Mouse (Mus musculus): ENCODE results near the gene Thop1. TPM values are rescaled to one million over a fixed set of nuclear protein-coding genes. Genes with fewer than 3 reads are reported as not detected.
"Not testable (repeated sequence)": the region's sequence is repeated elsewhere in the genome, so short reads cannot be mapped to it uniquely, and the experiment has no call there.

Thop1 gene
- polyA plus RNA-seq, 1 experiment from 2014 or later, result 19.4 TPM

GRCm38 (mm10) chr10:81033586-81033985 lies 36.2 kb upstream of the Thop1 start:
- H3K4me2 ChIP-seq, result no peak overlapping the region
- H3K36me3 ChIP-seq (replicated peaks), result peaks cover 9% of the 10 kb centered on the region; the same call in 1 of the 2 replicates
- H3K9ac ChIP-seq, result no peak overlapping the region
- H3K27me3 ChIP-seq, result no peaks in the 10 kb centered on the region
- no peaks in the 10 kb centered on the region for H3K9me3 ChIP-seq (replicated peaks)
- H3K4me3 ChIP-seq (replicated peaks), result no peak overlapping the region
- H3K27ac ChIP-seq (replicated peaks), result no peak overlapping the region
- no peak for ATAC-seq (ENCODE audit: insufficient read depth)
- H3K4me1 ChIP-seq (replicated peaks), result peaks cover 13% of the 10 kb centered on the region
- WGBS (ENCODE audit: insufficient replicate concordance), result 68% methylated on average over 10 of the region's 10 CpGs

DNA sequence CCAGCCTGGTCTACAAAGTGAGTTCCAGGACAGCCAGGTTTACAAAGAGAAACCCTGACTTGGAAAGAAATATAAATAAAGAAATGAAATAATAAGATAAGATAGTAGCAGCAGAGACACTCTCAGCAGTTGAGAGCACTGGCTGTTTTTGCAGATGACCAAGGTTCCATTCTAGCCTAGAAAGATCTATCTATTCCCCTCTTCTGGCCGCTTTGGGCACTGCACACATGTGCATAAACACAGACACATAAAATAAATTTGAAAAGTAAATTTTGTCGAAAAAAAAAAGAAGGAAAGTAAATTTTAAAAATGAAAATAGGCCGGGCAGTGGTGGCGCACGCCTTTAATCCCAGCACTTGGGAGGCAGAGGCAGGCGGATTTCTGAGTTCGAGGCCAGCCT lies 33.6 kb upstream of the Thop1 start:
- Histone ChIP-seq H3K9me3 (replicated peaks) (no peaks in the 10 kb centered on the region), H3K27ac (replicated peaks) (no peak overlapping the region), H3K36me3 (replicated peaks) (peaks cover 4% of the 10 kb centered on the region; the same call in 1 of the 2 replicates), H3K27me3 (no peaks in the 10 kb centered on the region), H3K4me2 (no peak overlapping the region), H3K4me3 (replicated peaks) (peak overlapping the region; percentile 68; the same call in 1 of the 2 replicates), H3K4me1 (replicated peaks) (peaks cover 14% of the 10 kb centered on the region), H3K9ac (no peak overlapping the region)
- ATAC-seq (ENCODE audit: insufficient read depth), result no peak
- 65% methylated on average over 7 of the region's 7 CpGs for WGBS (ENCODE audit: insufficient replicate concordance)

DNA sequence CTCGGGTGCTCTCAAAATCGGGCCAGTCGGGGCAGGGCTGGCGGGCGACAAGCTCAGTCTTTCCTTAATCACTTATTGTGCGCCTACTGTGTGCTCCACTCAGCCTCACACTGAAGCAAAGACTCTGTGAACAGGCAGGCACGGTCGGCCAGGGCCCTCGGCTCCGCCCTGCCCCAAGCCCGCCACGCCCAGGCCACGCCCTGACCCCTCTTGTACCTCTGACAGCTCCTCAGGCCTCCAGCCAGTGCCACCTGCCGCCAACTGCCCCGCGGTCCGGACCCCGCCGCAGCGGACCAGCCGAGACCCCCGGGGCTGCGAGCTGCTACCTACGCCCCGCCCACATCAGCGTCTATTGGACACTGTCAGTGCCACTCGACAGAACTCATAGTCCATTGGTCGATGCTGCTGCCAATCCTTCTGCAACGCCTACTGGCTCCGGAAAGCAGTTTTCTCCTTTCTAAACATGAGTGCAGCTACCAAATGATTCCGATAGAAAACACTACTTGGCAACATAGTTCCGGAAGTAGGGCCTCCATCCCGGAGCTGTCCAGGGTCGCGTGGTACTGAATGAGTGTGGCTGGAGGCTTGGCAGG lies 32.8 kb upstream of the Thop1 start, which contains the start of gene Slc39a3:
Slc39a3 (minus strand) TSS at position 439 of the 593 bp plus-strand sequence.
- peaks cover 20% of the 10 kb centered on the region for H3K4me1 ChIP-seq (replicated peaks)
- under 1% methylated on average over 35 of the region's 35 CpGs for WGBS (ENCODE audit: insufficient replicate concordance)
- ATAC-seq (ENCODE audit: insufficient read depth), result peak; percentile 98

GRCm38 (mm10) chr10:81041458-81042175 lies 28.2 kb upstream of the Thop1 start:
- 27% methylated on average over 13 of the region's 13 CpGs for WGBS (ENCODE audit: insufficient replicate concordance)

More for the DNA sequence above, 32.8 kb upstream of the Thop1 start, which contains the start of gene Slc39a3:
- peak within 1 kb of the TSS; percentile 82 for H3K4me2 ChIP-seq
- H3K9me3 ChIP-seq (replicated peaks), result no peaks in the 10 kb centered on the region
- no peaks in the 10 kb centered on the region for H3K36me3 ChIP-seq (replicated peaks)
- peak within 1 kb of the TSS; percentile 59 for H3K9ac ChIP-seq
- peak within 1 kb of the TSS; percentile 70 for H3K27ac ChIP-seq (replicated peaks)
- peak within 1 kb of the TSS; percentile 68 for H3K4me3 ChIP-seq (replicated peaks)
- H3K27me3 ChIP-seq, result no peaks in the 10 kb centered on the region

DNA sequence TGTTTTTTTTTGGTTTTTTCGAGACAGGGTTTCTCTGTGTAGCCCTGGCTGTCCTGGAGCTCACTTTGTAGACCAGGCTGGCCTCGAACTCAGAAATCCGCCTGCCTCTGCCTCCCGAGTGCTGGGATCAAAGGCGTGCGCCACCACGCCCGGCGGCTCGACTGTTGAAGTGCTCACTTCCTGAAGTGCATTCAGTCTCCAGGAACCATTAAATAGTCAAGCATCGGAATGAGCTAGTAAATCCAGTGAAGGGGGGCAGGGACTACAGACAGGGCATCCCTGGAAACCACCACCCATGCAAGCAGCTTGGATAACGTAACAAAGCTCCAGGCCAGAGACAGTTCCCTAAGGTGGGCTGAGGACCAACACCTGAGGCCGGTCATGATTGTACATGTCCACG lies 24.6 kb upstream of the Thop1 start:
- not testable (repeated sequence) for H3K27ac ChIP-seq (replicated peaks); H3K4me3 ChIP-seq (replicated peaks); H3K9ac ChIP-seq; H3K27me3 ChIP-seq; H3K4me1 ChIP-seq (replicated peaks); ATAC-seq (ENCODE audit: insufficient read depth); H3K9me3 ChIP-seq (replicated peaks); H3K4me2 ChIP-seq
- H3K36me3 ChIP-seq (replicated peaks), result peaks cover 68% of the 10 kb centered on the region
- 80% methylated on average over 14 of the region's 14 CpGs for WGBS (ENCODE audit: insufficient replicate concordance)

More at GRCm38 (mm10) chr10:81041458-81042175, 28.2 kb upstream of the Thop1 start:
- H3K4me1 ChIP-seq (replicated peaks), result peaks cover 18% of the 10 kb centered on the region
- H3K4me3 ChIP-seq (replicated peaks), result no peak overlapping the region
- H3K36me3 ChIP-seq (replicated peaks), result peaks cover 31% of the 10 kb centered on the region
- ATAC-seq (ENCODE audit: insufficient read depth), result no peak
- no peaks in the 10 kb centered on the region for H3K27me3 ChIP-seq
- no peaks in the 10 kb centered on the region for H3K9me3 ChIP-seq (replicated peaks)
- H3K27ac ChIP-seq (replicated peaks), result no peak overlapping the region
- H3K9ac ChIP-seq, result no peak overlapping the region
- H3K4me2 ChIP-seq, result no peak overlapping the region

GRCm38 (mm10) chr10:81050645-81051044 lies 19.2 kb upstream of the Thop1 start:
- Histone ChIP-seq H3K36me3 (replicated peaks) (peaks cover 65% of the 10 kb centered on the region), H3K4me2 (no peak overlapping the region), H3K4me1 (replicated peaks) (peaks cover 20% of the 10 kb centered on the region), H3K27me3 (no peaks in the 10 kb centered on the region), H3K9me3 (replicated peaks) (no peaks in the 10 kb centered on the region), H3K27ac (replicated peaks) (no peak overlapping the region), H3K4me3 (replicated peaks) (no peak overlapping the region), H3K9ac (no peak overlapping the region)
- ATAC-seq (ENCODE audit: insufficient read depth), result no peak
- 66% methylated on average over 4 of the region's 4 CpGs for WGBS (ENCODE audit: insufficient replicate concordance)

DNA sequence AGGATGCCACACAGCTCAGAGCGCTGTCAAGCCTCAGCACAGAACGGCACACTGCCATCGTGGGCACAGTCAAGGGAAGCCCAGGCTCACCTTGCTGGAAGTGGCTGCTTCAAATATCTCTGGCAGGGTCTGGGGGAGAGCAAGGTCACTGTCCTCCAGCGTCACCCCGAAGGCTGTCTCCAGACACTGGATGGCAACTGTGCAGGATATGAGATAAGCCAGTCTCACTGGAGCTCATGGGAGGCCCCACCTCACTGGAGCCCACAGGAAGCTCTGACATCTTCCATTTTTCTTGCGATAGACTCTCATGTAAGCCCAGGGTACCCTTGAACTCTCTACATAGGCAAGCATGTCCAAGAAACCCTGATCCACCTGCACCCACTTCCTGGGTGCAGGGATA lies 18.7 kb upstream of the Thop1 start:
- ATAC-seq (ENCODE audit: insufficient read depth), result peak; percentile 44; the same call in 1 of the 2 replicates
- H3K27ac ChIP-seq (replicated peaks), result no peak overlapping the region
- peaks cover 20% of the 10 kb centered on the region for H3K4me1 ChIP-seq (replicated peaks)
- no peaks in the 10 kb centered on the region for H3K9me3 ChIP-seq (replicated peaks)
- no peak overlapping the region for H3K9ac ChIP-seq
- peaks cover 60% of the 10 kb centered on the region for H3K36me3 ChIP-seq (replicated peaks)
- H3K27me3 ChIP-seq, result no peaks in the 10 kb centered on the region
- 36% methylated on average over 6 of the region's 6 CpGs for WGBS (ENCODE audit: insufficient replicate concordance)
- no peak overlapping the region for H3K4me3 ChIP-seq (replicated peaks)
- H3K4me2 ChIP-seq, result no peak overlapping the region

- Histone ChIP-seq H3K27me3 (no peaks in the 10 kb centered on the region), H3K4me2 (no peak overlapping the region), H3K4me1 (replicated peaks) (peaks cover 20% of the 10 kb centered on the region), H3K4me3 (replicated peaks) (no peak overlapping the region), H3K27ac (replicated peaks) (no peak overlapping the region), H3K9ac (no peak overlapping the region), H3K36me3 (replicated peaks) (peaks cover 46% of the 10 kb centered on the region), H3K9me3 (replicated peaks) (no peaks in the 10 kb centered on the region)
- no peak for ATAC-seq (ENCODE audit: insufficient read depth)
- 79% methylated on average over 5 of the region's 5 CpGs for WGBS (ENCODE audit: insufficient replicate concordance)
These were observed 17.3 kb upstream of the Thop1 start for GRCm38 (mm10) chr10:81052577-81052976.

DNA sequence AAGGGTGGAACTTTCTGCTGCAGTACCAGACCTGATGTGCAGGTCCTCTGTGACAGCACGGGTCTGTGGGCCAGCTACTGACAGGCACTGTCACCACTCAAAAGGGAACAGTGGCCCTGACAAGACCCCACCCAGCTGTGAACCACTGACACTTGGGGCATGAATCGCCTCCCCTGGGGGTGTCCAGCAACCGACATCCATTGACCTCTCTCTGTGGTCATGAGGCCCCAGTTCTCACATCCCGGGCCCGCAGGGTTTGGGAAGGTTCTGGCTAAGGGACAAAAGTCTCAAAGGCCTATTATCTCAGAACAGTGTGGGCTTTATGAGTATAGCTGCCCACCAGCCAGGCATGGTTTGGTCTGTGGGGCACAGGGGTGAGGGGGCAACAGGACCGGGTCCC lies 14.7 kb upstream of the Thop1 start:
- Histone ChIP-seq H3K9me3 (replicated peaks) (no peaks in the 10 kb centered on the region), H3K36me3 (replicated peaks) (peaks cover 20% of the 10 kb centered on the region), H3K9ac (no peak overlapping the region), H3K27ac (replicated peaks) (no peak overlapping the region), H3K4me1 (replicated peaks) (peaks cover 37% of the 10 kb centered on the region), H3K4me2 (no peak overlapping the region), H3K4me3 (replicated peaks) (no peak overlapping the region), H3K27me3 (no peaks in the 10 kb centered on the region)
- ATAC-seq (ENCODE audit: insufficient read depth), result no peak
- 80% methylated on average over 6 of the region's 6 CpGs for WGBS (ENCODE audit: insufficient replicate concordance)

GRCm38 (mm10) chr10:81055802-81056340 lies 14.0 kb upstream of the Thop1 start:
- not testable (repeated sequence) for H3K27ac ChIP-seq (replicated peaks); H3K4me2 ChIP-seq; H3K9ac ChIP-seq; H3K4me3 ChIP-seq (replicated peaks); H3K9me3 ChIP-seq (replicated peaks); H3K27me3 ChIP-seq; ATAC-seq (ENCODE audit: insufficient read depth)
- peaks cover 38% of the 10 kb centered on the region for H3K4me1 ChIP-seq (replicated peaks)
- peaks cover 13% of the 10 kb centered on the region for H3K36me3 ChIP-seq (replicated peaks)
- 69% methylated on average over 11 of the region's 11 CpGs for WGBS (ENCODE audit: insufficient replicate concordance)

- H3K27me3 ChIP-seq, result no peaks in the 10 kb centered on the region
- H3K4me1 ChIP-seq (replicated peaks), result peaks cover 27% of the 10 kb centered on the region
- no peak for ATAC-seq (ENCODE audit: insufficient read depth)
- H3K27ac ChIP-seq (replicated peaks), result no peak overlapping the region
- no peak overlapping the region for H3K9ac ChIP-seq
- H3K9me3 ChIP-seq (replicated peaks), result no peaks in the 10 kb centered on the region
- no peaks in the 10 kb centered on the region for H3K36me3 ChIP-seq (replicated peaks)
- H3K4me3 ChIP-seq (replicated peaks), result no peak overlapping the region
- 83% methylated on average over 23 of the region's 23 CpGs for WGBS (ENCODE audit: insufficient replicate concordance)
- H3K4me2 ChIP-seq, result no peak overlapping the region
These were observed 12.3 kb upstream of the Thop1 start for GRCm38 (mm10) chr10:81057406-81058130.

All from liver, embryonic 15.5 days (tissue).